Mouse (Mus musculus) heart, postnatal 14 days (tissue): ENCODE data around the gene Piga. TPM values are rescaled to one million over a fixed set of nuclear protein-coding genes. Genes with fewer than 3 reads are reported as not detected.
A peak's percentile ranks its signal among the peaks of the same experiment; 100 is the strongest.

Experiments
- DNase-seq, 2 experiments: peaks; one replicate each; pipeline ENCODE4 v3.0.0; 2021 to 2022
- intact Hi-C: fragments of 180-260 bp; cut with DNase I; formaldehyde crosslinking; loops from one replicate; pipeline ENCODE4 v1.15.1; 2025
- total RNA-seq, 2 experiments: library from RNA; stranded (reverse); gene quantifications; 2 replicates each; pipeline ENCODE4 v1.2.3; 2021

Piga gene
- total RNA-seq, 2 experiments from 2014 or later = 3.2 to 3.4 TPM

DNA sequence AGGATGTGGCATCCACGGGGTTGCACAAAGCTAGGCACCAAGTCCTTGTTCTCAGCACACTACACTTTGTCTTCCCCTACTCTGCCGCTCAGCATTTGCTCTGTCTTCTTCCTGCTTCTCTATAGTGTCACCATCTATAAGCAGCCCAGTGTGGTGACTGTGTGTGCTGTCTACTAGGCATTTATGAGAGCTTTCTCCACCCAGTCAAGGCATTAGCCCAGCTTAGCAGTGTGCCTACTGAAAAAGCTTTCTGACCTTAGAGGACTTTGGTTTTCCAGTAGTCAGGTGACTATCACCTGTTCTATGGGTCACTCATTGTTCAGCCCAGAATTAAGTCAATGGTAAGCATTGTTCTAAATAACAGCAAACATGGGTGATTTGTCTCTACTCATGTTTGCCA lies 11.5 kb downstream of the Piga start:
- intact Hi-C loops = no loop called here
- no peak for DNase-seq

DNA sequence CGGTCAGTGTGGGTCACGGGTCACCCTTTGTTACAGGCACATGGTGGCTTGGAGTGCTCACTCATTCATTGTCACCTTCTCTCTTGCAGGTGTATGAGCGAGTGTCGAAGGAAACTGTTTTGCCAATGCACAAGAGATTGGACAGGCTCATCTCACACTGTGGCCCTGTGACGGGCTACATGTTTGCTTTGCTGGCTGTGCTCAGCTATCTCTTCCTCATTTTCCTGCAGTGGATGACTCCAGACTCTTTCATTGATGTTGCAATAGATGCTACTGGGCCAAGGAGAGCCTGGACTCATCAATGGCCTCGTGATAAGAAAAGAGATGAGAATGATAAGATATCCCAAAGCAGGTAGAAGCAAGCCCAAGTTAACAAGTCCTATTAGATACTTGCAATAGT lies 12.0 kb downstream of the Piga start:
- DNase-seq = no peak
- intact Hi-C loops = no loop called here

DNA sequence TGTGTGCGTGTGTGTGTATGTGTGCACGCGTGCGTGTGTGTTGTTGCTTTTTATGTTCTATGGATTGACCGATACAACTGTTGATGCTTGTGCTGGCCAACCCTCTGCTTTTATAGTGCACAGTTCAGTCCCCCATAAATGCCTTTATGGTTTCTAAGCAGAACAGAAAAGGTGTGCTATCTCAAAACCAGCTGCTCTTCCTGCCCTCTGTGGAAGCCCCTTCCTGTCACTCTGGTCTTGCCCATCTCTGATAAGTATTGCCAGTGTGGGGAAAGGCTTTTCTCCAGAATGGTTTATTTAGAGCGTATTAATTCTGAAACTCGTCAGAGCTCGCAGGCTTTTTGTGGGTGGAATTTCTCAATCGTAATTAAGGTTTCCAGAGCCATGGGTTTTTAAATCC lies 13.1 kb downstream of the Piga start:
- intact Hi-C loops = no loop called here
- DNase-seq = no peak

DNA sequence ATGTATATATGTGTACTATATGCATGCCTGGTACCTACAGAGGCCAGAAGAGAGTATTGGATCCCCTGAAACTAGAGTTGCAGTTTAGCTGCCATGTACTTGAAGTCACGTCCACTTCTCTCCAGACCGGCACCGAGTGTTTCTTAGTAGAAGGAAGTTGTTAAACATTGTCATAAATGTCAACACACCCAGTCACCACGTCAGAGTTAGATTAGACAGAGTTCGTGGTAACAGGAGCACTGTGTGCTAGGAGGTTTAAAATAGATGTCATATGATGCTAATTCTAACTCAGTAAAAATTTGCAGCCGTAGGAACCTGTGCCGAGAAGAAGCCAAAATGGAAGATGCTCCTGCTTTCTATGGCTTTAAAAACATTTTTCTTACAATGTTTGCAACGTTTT lies 17.1 kb downstream of the Piga start, which contains the start of gene Asb11:
Gene Asb11, plus strand, starts transcription at position 286 of the 400 bp plus-strand sequence.
- DNase-seq = no peak
- intact Hi-C loops = no loop called here

DNA sequence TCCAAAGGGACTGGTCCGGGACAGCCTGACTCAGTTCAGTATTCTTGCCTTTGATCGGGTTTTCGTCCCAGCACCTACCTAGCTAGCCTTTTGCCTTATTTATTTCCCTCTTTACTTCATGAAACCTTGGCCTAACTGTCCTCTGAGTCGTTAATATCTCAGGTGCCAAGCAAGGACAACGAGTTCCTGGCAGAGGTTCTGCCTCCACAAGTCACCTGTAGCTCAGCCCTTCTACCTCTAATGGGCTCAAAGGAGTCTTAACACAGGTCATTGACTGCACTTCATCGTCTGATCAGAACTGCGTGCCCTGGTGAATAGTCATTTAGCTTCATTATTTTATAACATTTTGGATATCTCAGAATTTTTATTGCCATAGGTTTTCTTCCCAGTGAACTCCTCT lies 19.9 kb downstream of the Piga start:
- intact Hi-C loops = no loop called here
- DNase-seq = no peak

DNA sequence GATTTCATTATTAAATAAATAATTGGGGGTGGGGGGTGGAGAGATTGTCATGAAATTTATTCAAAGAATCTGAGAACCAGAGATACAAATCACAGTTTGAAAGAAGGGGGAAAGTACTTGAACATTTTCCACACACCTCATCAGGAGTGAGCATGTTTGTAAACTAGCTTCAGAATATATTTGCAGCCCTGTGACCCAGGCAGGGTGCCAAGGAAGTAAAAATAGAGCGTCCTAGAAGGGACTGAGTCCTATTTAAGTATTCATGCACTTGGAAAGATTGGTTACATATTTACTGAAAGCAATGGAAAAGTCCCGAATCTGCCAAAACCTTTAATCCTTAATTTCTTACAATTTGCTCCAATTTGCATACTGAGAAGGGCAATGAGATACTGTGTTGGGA lies 20.6 kb downstream of the Piga start:
- intact Hi-C loops = no loop called here

DNA sequence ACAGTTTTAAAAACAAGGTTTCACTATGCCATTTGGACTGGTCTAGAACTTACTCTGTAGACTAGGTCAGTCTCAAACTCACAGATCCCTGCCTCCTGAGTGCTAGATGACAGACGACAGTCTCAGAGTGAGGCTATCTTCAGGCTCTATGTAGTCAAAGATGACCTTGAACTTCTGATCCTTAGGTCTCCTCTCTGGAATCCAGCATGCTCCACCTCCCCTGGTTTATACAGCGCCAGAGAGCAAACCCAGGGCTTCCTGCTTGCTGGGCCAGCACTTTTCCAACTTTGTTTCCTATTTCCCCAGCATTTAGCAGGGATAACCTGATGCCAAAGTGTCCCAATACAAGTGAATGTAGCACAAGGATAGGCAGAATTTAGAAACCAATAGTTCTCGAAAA lies 21.1 kb downstream of the Piga start:
- DNase-seq = no peak
- intact Hi-C loops = no loop called here

More for the DNA sequence above, 20.6 kb downstream of the Piga start:
- DNase-seq = peak; percentile 35 to 69

DNA sequence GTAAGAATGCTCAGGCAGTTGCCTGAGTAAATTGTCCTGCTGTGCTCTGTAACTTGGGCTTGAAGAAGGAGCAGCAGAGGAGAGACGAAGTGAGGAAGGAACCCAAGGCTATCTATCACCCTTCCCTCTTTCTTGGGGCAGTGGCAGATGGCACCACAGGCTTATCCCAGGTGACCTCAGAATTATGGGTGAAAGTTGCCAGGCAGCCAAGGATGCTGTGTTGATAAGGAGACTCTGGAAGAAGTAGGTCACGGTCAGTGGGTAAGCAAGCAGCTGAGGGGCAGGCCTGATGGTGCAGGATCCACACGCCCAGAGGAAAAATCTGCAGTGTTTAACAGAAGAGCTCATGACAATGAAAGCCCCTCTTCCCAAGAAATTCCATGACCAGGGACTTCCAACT lies 21.7 kb downstream of the Piga start:
- intact Hi-C loops = no loop called here
- no peak for DNase-seq

DNA sequence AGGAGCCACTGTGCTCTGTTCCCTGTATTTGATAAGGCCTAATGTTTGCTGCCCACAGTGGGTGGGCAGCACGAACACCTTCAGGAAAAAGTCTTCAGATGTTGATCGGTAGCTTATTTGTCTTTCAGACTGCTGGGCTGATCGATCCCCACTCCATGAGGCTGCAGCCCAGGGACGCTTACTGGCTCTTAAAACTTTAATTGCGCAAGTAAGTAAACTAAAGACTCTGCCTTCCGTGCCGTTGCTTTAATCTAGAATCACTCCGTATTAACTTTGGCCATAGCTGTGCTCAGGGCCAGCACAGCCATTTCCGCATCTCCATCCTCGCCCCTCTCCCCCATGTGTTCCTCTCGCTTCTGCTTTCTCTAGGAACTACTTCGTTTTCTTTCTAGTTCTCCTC lies 26.0 kb downstream of the Piga start:
- intact Hi-C loops = no loop called here
- DNase-seq = no peak

DNA sequence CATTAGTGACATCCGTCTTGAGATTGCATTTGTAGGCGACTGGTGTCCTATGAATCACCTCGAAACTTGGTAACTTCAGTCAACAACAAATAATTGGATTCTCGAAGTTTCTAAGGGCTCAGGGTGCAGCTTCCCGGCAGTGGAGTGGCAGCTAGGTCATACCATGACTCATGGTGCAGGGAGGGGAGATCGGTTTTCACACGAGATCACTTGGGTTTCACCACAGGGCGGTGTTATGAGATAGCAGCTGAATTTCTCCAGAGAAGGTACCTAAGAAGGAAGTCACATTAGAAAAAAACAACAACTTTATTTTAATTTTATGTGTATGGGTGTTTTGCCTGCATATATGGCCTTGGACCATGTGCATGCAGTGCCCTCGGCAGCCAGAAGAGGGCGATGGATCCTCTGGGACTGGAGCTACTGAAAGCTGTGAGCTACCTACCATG lies 26.5 kb downstream of the Piga start:
- no peak for DNase-seq

DNA sequence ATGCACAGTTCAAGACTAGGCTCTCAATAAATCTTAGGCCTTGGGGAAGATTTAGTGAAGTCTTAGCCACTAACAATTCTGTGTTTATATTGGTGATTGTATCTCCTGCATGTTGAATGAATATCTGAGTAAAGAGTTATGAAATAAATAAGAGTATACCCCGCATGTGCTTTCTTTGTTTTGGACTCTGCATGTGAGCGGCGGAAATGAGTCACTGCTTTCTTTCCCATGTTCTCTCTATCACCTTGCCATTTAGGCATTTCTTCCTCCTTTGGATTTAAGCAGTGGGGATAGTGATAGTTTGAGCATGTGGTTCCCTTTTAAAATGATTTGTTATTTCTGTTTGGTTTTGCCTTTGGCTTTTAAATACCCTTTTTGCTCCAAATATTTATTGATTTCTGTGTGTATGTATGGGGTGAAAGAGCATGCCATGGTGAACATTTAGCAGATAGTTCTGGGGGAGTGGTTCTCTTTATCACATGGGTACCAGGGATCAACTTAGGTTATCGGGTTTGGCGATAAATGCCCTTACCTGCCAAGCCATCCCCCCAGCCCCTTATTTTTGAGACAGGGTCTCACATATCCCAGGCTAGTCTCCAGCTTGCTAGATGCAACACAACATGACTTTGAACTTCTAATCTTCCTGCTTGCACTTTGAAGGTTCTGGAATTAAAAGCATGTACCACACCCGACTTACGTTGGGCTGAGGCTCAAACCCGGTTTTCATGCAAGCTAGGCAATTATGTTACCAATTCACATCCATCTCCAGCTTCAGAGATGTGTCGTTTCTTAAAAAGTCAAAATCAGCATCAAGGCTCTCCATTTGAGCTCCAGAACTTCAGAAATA lies 27.5 kb downstream of the Piga start:
- DNase-seq = no peak
- intact Hi-C loops = no loop called here

More for the DNA sequence above, 26.5 kb downstream of the Piga start:
- intact Hi-C loops = no loop called here

DNA sequence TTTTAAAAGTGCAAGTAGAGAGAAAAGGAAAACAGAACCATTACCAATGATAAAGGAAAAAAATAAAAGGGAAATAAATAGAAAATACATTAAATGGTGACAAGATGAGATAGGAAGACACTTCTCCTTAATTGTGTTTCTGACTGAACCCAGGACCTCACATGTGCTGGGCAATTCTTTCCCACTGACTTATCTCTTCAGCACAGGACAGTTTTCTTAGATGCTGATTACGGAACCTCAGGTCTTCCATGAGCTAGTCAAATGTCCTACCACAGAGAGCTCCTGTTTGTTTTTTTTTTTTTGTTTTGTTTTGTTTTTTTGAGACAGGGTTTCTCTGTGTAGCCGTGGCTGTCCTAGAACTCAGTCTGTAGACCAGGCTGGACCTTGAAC lies 28.1 kb downstream of the Piga start:
- no peak for DNase-seq
- intact Hi-C loops = loop anchor here (2.0 kb wide), 2 partner anchors 49 to 267 kb away; no protein-coding TSS in a partner anchor

DNA sequence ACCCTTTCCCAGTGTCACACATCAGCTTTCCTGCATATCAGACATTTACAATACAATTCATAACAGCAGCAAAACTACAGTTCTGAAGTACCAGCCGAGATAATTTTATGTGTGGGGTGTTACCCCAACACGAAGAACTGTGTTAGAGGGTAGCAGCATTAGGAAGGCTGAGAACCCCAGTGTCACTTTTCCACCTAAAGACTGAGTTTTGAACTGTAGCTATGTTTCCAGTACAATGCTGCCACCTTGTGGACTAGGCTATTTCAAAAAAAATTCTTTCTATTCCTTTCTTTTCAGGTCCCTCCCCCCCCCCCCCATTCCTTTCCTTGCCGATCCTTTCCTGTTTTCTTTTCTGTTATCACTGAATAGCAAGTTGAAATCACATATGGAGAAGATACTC lies 29.6 kb downstream of the Piga start:
- peak in 1 of 2 experiments; percentile 44 for DNase-seq
- intact Hi-C loops = loop anchor here (2.0 kb wide), 2 partner anchors 50 to 268 kb away; no protein-coding TSS in a partner anchor

DNA sequence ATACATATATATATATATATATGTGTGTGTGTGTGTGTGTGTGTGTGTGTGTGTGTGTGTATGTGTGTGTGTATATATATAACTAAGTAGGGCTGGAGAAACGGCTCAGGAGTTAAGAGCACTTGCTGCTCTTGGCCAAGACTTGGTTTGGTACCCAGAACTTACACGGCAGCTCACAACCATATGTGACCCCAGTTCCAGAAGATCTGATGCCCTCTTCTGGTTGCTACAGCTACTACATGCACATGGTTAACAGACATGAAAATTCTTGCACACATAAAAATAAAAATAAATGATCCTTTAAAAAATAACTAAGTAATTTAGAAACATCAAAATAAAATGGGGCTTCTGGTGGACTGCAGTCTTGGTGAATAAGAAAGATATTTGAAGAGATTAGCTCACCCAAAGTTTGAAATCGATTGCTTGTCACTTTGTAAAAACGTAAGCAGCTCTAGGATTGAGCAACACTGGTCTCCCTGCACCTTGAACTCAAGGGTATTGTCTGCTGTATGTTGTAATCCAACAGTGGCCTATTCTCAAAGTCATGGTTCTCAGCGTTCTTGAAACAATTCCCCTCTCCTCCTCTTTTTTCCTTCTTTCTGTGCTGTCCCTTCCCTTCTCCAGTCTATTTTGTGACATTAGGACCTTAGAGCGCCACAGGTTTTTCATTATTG lies 39.8 kb downstream of the Piga start:
- DNase-seq = no peak
- intact Hi-C loops = no loop called here

Other genes starting within 250 kb of the Piga start
- gene Bmx, start 161.6 kb upstream of the Piga start, total RNA-seq = 1 to 10 TPM; 2.3 to 2.5 TPM
- gene Pir, start 150.4 kb upstream of the Piga start, total RNA-seq = 1 to 10 TPM; 2.6 to 5.0 TPM
- 1 to 10 TPM; 1.9 to 2.4 TPM for gene Vegfd, start 46.4 kb upstream of the Piga start, total RNA-seq
- gene Asb11, start 17.2 kb downstream of the Piga start, total RNA-seq = 100 to 1,000 TPM in 1 of 2 experiments, 10 to 100 TPM in 1; 49.4 to 111 TPM
- gene Asb9, start 86.5 kb downstream of the Piga start, total RNA-seq = not detected